Mouse (Mus musculus): ENCODE measurements around the gene Gpr176. TPM values are rescaled to one million over a fixed set of nuclear protein-coding genes. Genes with fewer than 3 reads are reported as not detected.
A peak's percentile ranks its signal among the peaks of the same experiment; 100 is the strongest.

Gpr176 gene
- polyA plus RNA-seq, 1 experiment, result 5.6 TPM

- TF ChIP-seq POLR2A (IDR thresholded peaks at IDR 0.05; ENCODE audit: borderline replicate concordance, insufficient read depth, low read length) (no peak), CTCF (IDR thresholded peaks at IDR 0.05; ENCODE audit: borderline replicate concordance, insufficient read depth, low read depth, low read length) (no peak)
- 81% methylated on average over 1 of the region's 1 CpGs for WGBS
- Histone ChIP-seq H3K27ac (ENCODE audit: insufficient read depth, low read length) (no peak overlapping the region), H3K4me1 (ENCODE audit: control insufficient read depth, insufficient read depth, low read length) (no peaks in the 10 kb centered on the region), H3K4me3 (replicated peaks; ENCODE audit: insufficient read depth, low read depth, low read length) (no peak overlapping the region), H3K27me3 (ENCODE audit: control insufficient read depth, insufficient read depth, low read length) (no peaks in the 10 kb centered on the region)
- DNase-seq, result no peak
These were observed 1.4 kb downstream of the Gpr176 start for GRCm38 (mm10) chr2:118371841-118372240.

GRCm38 (mm10) chr2:118355138-118355719 lies 18.0 kb downstream of the Gpr176 start:
- no peak for DNase-seq
- Histone ChIP-seq H3K27me3 (ENCODE audit: control insufficient read depth, insufficient read depth, low read length) (no peaks in the 10 kb centered on the region), H3K27ac (ENCODE audit: insufficient read depth, low read length) (no peak overlapping the region), H3K4me3 (replicated peaks; ENCODE audit: insufficient read depth, low read depth, low read length) (no peak overlapping the region), H3K4me1 (ENCODE audit: control insufficient read depth, insufficient read depth, low read length) (no peaks in the 10 kb centered on the region; the same call in 1 of the 2 replicates)
- no peak for TF ChIP-seq CTCF (IDR thresholded peaks at IDR 0.05; ENCODE audit: borderline replicate concordance, insufficient read depth, low read depth, low read length)
- no peak for TF ChIP-seq POLR2A (IDR thresholded peaks at IDR 0.05; ENCODE audit: borderline replicate concordance, insufficient read depth, low read length)
- WGBS, result 62% methylated on average over 6 of the region's 6 CpGs

GRCm38 (mm10) chr2:118353916-118354403 lies 19.3 kb downstream of the Gpr176 start:
- H3K4me1 ChIP-seq (ENCODE audit: control insufficient read depth, insufficient read depth, low read length), result no peaks in the 10 kb centered on the region; the same call in 1 of the 2 replicates
- TF ChIP-seq CTCF (IDR thresholded peaks at IDR 0.05; ENCODE audit: borderline replicate concordance, insufficient read depth, low read depth, low read length), result no peak
- TF ChIP-seq POLR2A (IDR thresholded peaks at IDR 0.05; ENCODE audit: borderline replicate concordance, insufficient read depth, low read length), result no peak
- WGBS, result 62% methylated on average over 4 of the region's 4 CpGs
- DNase-seq, result no peak
- H3K4me3 ChIP-seq (replicated peaks; ENCODE audit: insufficient read depth, low read depth, low read length), result no peak overlapping the region
- H3K27me3 ChIP-seq (ENCODE audit: control insufficient read depth, insufficient read depth, low read length), result no peaks in the 10 kb centered on the region
- H3K27ac ChIP-seq (ENCODE audit: insufficient read depth, low read length), result no peak overlapping the region

- H3K27ac ChIP-seq (ENCODE audit: insufficient read depth, low read length), result no peak overlapping the region
- no peak for DNase-seq
- no peaks in the 10 kb centered on the region; the same call in 1 of the 2 replicates for H3K4me1 ChIP-seq (ENCODE audit: control insufficient read depth, insufficient read depth, low read length)
- no peaks in the 10 kb centered on the region for H3K27me3 ChIP-seq (ENCODE audit: control insufficient read depth, insufficient read depth, low read length)
- no peak overlapping the region for H3K4me3 ChIP-seq (replicated peaks; ENCODE audit: insufficient read depth, low read depth, low read length)
- no peak for TF ChIP-seq POLR2A (IDR thresholded peaks at IDR 0.05; ENCODE audit: borderline replicate concordance, insufficient read depth, low read length)
- WGBS, result 24% methylated on average over 4 of the region's 4 CpGs
These were observed 19.7 kb downstream of the Gpr176 start for GRCm38 (mm10) chr2:118353498-118353897.

- Histone ChIP-seq H3K27ac (ENCODE audit: insufficient read depth, low read length) (no peak overlapping the region), H3K4me3 (replicated peaks; ENCODE audit: insufficient read depth, low read depth, low read length) (no peak overlapping the region), H3K27me3 (ENCODE audit: control insufficient read depth, insufficient read depth, low read length) (no peaks in the 10 kb centered on the region), H3K4me1 (ENCODE audit: control insufficient read depth, insufficient read depth, low read length) (no peaks in the 10 kb centered on the region)
- WGBS, result 59% methylated on average over 1 of the region's 1 CpGs
- DNase-seq, result no peak
- TF ChIP-seq CTCF (IDR thresholded peaks at IDR 0.05; ENCODE audit: borderline replicate concordance, insufficient read depth, low read depth, low read length) (no peak), POLR2A (IDR thresholded peaks at IDR 0.05; ENCODE audit: borderline replicate concordance, insufficient read depth, low read length) (no peak)
These were observed 27.7 kb downstream of the Gpr176 start for GRCm38 (mm10) chr2:118345535-118345934.

- WGBS, result 76% methylated on average over 3 of the region's 3 CpGs
- Histone ChIP-seq H3K27ac (ENCODE audit: insufficient read depth, low read length) (no peak overlapping the region), H3K4me3 (replicated peaks; ENCODE audit: insufficient read depth, low read depth, low read length) (no peak overlapping the region), H3K4me1 (ENCODE audit: control insufficient read depth, insufficient read depth, low read length) (no peaks in the 10 kb centered on the region), H3K27me3 (ENCODE audit: control insufficient read depth, insufficient read depth, low read length) (no peaks in the 10 kb centered on the region)
- DNase-seq, result no peak
- TF ChIP-seq CTCF (IDR thresholded peaks at IDR 0.05; ENCODE audit: borderline replicate concordance, insufficient read depth, low read depth, low read length) (no peak), POLR2A (IDR thresholded peaks at IDR 0.05; ENCODE audit: borderline replicate concordance, insufficient read depth, low read length) (no peak)
These were observed 29.3 kb downstream of the Gpr176 start for GRCm38 (mm10) chr2:118343897-118344296.

GRCm38 (mm10) chr2:118341295-118341694 lies 31.9 kb downstream of the Gpr176 start:
- TF ChIP-seq CTCF (IDR thresholded peaks at IDR 0.05; ENCODE audit: borderline replicate concordance, insufficient read depth, low read depth, low read length), result no peak
- no peak for TF ChIP-seq POLR2A (IDR thresholded peaks at IDR 0.05; ENCODE audit: borderline replicate concordance, insufficient read depth, low read length)
- Histone ChIP-seq H3K4me1 (ENCODE audit: control insufficient read depth, insufficient read depth, low read length) (no peaks in the 10 kb centered on the region), H3K27me3 (ENCODE audit: control insufficient read depth, insufficient read depth, low read length) (no peaks in the 10 kb centered on the region), H3K27ac (ENCODE audit: insufficient read depth, low read length) (no peak overlapping the region), H3K4me3 (replicated peaks; ENCODE audit: insufficient read depth, low read depth, low read length) (no peak overlapping the region)
- no peak for DNase-seq
- 83% methylated on average over 7 of the region's 7 CpGs for WGBS

- WGBS, result 53% methylated on average over 2 of the region's 2 CpGs
- no peak; the same call in 1 of the 2 replicates for TF ChIP-seq CTCF (IDR thresholded peaks at IDR 0.05; ENCODE audit: borderline replicate concordance, insufficient read depth, low read depth, low read length)
- no peak for TF ChIP-seq POLR2A (IDR thresholded peaks at IDR 0.05; ENCODE audit: borderline replicate concordance, insufficient read depth, low read length)
- Histone ChIP-seq H3K27ac (ENCODE audit: insufficient read depth, low read length) (no peak overlapping the region), H3K4me3 (replicated peaks; ENCODE audit: insufficient read depth, low read depth, low read length) (no peak overlapping the region), H3K27me3 (ENCODE audit: control insufficient read depth, insufficient read depth, low read length) (no peaks in the 10 kb centered on the region), H3K4me1 (ENCODE audit: control insufficient read depth, insufficient read depth, low read length) (peaks cover 3% of the 10 kb centered on the region; the same call in 1 of the 2 replicates)
- DNase-seq, result peak in 1 of 2 experiments; percentile 14
These were observed 37.1 kb downstream of the Gpr176 start for GRCm38 (mm10) chr2:118336084-118336483.

Measured in cerebellum, adult 2 months (tissue).